Mouse (Mus musculus) G1E (cell line): Measurements from ENCODE around the gene Cap1. TPM values are rescaled to one million over a fixed set of nuclear protein-coding genes. Genes with fewer than 3 reads are reported as not detected.

Experiments used
- ATAC-seq: 2 replicates; pipeline ENCODE4 v1.8.0; 2016; ENCODE audit warnings: mild to moderate bottlenecking; ENCODE audit not compliant: insufficient number of reproducible peaks, poor library complexity, low FRiP score, severe bottlenecking; ENCODE audit errors: extremely low read depth
- DNase-seq: peaks from one replicate; pipeline ENCODE4 v3.0.0; 2012; ENCODE audit warnings: low spot score
- H3K27me3 ChIP-seq: 2 replicates; pipeline ENCODE4 v1.6.1; 2012; ENCODE audit warnings: mild to moderate bottlenecking, low read length, inconsistent platforms; ENCODE audit not compliant: insufficient read depth
- H3K36me3 ChIP-seq: replicated peaks from 2 replicates; pipeline ENCODE3; 2012; ENCODE audit warnings: mild to moderate bottlenecking, inconsistent platforms
- H3K4me1 ChIP-seq: 2 replicates; pipeline ENCODE4 v1.6.1; 2012; ENCODE audit warnings: low read depth, low read length, inconsistent platforms, mixed read lengths; ENCODE audit not compliant: insufficient read depth
- H3K4me3 ChIP-seq: 2 replicates; pipeline ENCODE4 v1.5.1; 2012; ENCODE audit warnings: low read depth, mild to moderate bottlenecking, inconsistent platforms, low read length, moderate library complexity, mixed read lengths
- H3K9me3 ChIP-seq: replicated peaks from 2 replicates; pipeline ENCODE4 v1.6.1; 2012; ENCODE audit warnings: inconsistent platforms
- CTCF ChIP-seq: IDR thresholded peaks from 2 replicates; pipeline ENCODE4 v1.5.1; 2012; ENCODE audit warnings: low read depth, low read length, inconsistent platforms, mixed read lengths
- GATA1 ChIP-seq: IDR thresholded peaks from 2 replicates; pipeline ENCODE4 v1.6.1; 2012; ENCODE audit warnings: borderline replicate concordance, low read length, inconsistent platforms, mixed read lengths
- GATA2 ChIP-seq: IDR thresholded peaks from 2 replicates; pipeline ENCODE4 v1.6.1; 2012; ENCODE audit warnings: low read depth, low read length, inconsistent platforms, borderline replicate concordance
- POLR2AphosphoS5 ChIP-seq: IDR thresholded peaks from 2 replicates; pipeline ENCODE4 v1.6.1; 2012; ENCODE audit warnings: low read depth, low read length, inconsistent platforms; ENCODE audit not compliant: insufficient replicate concordance
- TAL1 ChIP-seq: conservative IDR thresholded peaks from 2 replicates; pipeline ENCODE4 v1.6.1; 2012; ENCODE audit warnings: low read depth, low read length, inconsistent platforms, mixed read lengths
- polyA plus RNA-seq: library from polyadenylated mRNA; stranded (reverse); fragments of >175 nt; gene quantifications from 2 replicates; pipeline ENCODE4 v1.2.3, GENCODE M21; 2012
- total RNA-seq, 2 experiments: library from RNA; stranded (forward) in 1 of 2; stranded (reverse) in 1 of 2; fragments of 200-1000 nt in 1 of 2; fragments of >200 nt in 1 of 2; fragmentation: Nextera tagmentation in 1 of 2; gene quantifications; 2 replicates each; pipeline ENCODE4 v1.2.3; 2014 to 2017

Cap1 gene
- total and polyA plus RNA-seq, 3 experiments: 28.2 to 256 (median 186) TPM

GRCm38 (mm10) chr4:122816202-122816601, 69.7 kb downstream of the Cap1 start:
- no peaks in the 10 kb centered on the region for H3K9me3 ChIP-seq
- no peak for DNase-seq
- ATAC-seq: no peak

GRCm38 (mm10) chr4:122811824-122812223, 74.0 kb downstream of the Cap1 start:
- ATAC-seq (no peak), DNase-seq (no peak)
- no peaks in the 10 kb centered on the region for H3K4me1 ChIP-seq
- H3K4me3 ChIP-seq: no peak overlapping the region
- no peaks in the 10 kb centered on the region for H3K9me3 ChIP-seq
- TF ChIP-seq POLR2AphosphoS5 (no peak), GATA2 (no peak), TAL1 (no peak), CTCF (no peak), GATA1 (no peak)
- H3K36me3 ChIP-seq: no peaks in the 10 kb centered on the region
- no peaks in the 10 kb centered on the region for H3K27me3 ChIP-seq

More at GRCm38 (mm10) chr4:122816202-122816601, 69.7 kb downstream of the Cap1 start:
- Histone ChIP-seq H3K27me3 (no peaks in the 10 kb centered on the region), H3K4me3 (no peak overlapping the region), H3K36me3 (no peaks in the 10 kb centered on the region), H3K4me1 (no peaks in the 10 kb centered on the region)
- TF ChIP-seq GATA1 (no peak), TAL1 (no peak), GATA2 (no peak), POLR2AphosphoS5 (no peak), CTCF (no peak)

- Histone ChIP-seq H3K4me3 (no peak overlapping the region), H3K36me3 (no peaks in the 10 kb centered on the region), H3K4me1 (no peaks in the 10 kb centered on the region), H3K27me3 (no peaks in the 10 kb centered on the region), H3K9me3 (no peaks in the 10 kb centered on the region)
- TF ChIP-seq CTCF: no peak
- TF ChIP-seq GATA1: no peak
- TF ChIP-seq GATA2: no peak
- no peak for TF ChIP-seq POLR2AphosphoS5
- no peak for TF ChIP-seq TAL1
- no peak for DNase-seq
- no peak for ATAC-seq
Measured at GRCm38 (mm10) chr4:122811180-122811579, 74.7 kb downstream of the Cap1 start.

Other genes starting within 250 kb of the Cap1 start
- gene 9530002B09Rik, start 196.8 kb downstream of the Cap1 start, total RNA-seq (2014; fragmentation: Nextera tagmentation): not detected in 2 replicates
- gene 9530002B09Rik, start 196.8 kb downstream of the Cap1 start, total RNA-seq (2017): not detected in 2 replicates
- gene 9530002B09Rik, start 196.8 kb downstream of the Cap1 start, polyA plus RNA-seq: not detected in 2 replicates
- gene Ppt1, start 49.8 kb downstream of the Cap1 start, total RNA-seq (2014; fragmentation: Nextera tagmentation): 70.4 and 70.9 TPM in 2 replicates
- 52.0 and 56.7 TPM in 2 replicates for gene Ppt1, start 49.8 kb downstream of the Cap1 start, total RNA-seq (2017)
- gene Ppt1, start 49.8 kb downstream of the Cap1 start, polyA plus RNA-seq: 6.6 and 9.3 TPM in 2 replicates
- not detected in 2 replicates for gene Mfsd2a, start 75.1 kb upstream of the Cap1 start, total RNA-seq (2014; fragmentation: Nextera tagmentation)
- gene Mfsd2a, start 75.1 kb upstream of the Cap1 start, total RNA-seq (2017): 0.06 and 0.11 TPM in 2 replicates
- not detected in 2 replicates for gene Mfsd2a, start 75.1 kb upstream of the Cap1 start, polyA plus RNA-seq
- not detected in 2 replicates for gene Mycl, start 109.6 kb upstream of the Cap1 start, total RNA-seq (2014; fragmentation: Nextera tagmentation)
- gene Mycl, start 109.6 kb upstream of the Cap1 start, total RNA-seq (2017): 0.11 TPM in 1 of 2 replicates, not detected in the other
- not detected in 2 replicates for gene Mycl, start 109.6 kb upstream of the Cap1 start, polyA plus RNA-seq
- 23.6 and 24.4 TPM in 2 replicates for gene Trit1, start 130.5 kb upstream of the Cap1 start, total RNA-seq (2014; fragmentation: Nextera tagmentation)
- gene Trit1, start 130.5 kb upstream of the Cap1 start, total RNA-seq (2017): 24.4 and 26.4 TPM in 2 replicates
- 2.8 and 3.2 TPM in 2 replicates for gene Trit1, start 130.5 kb upstream of the Cap1 start, polyA plus RNA-seq
- not detected in 2 replicates for gene Bmp8b, start 219.1 kb upstream of the Cap1 start, total RNA-seq (2014; fragmentation: Nextera tagmentation)
- 0.05 TPM in 1 of 2 replicates, not detected in the other for gene Bmp8b, start 219.1 kb upstream of the Cap1 start, total RNA-seq (2017)
- not detected in 2 replicates for gene Bmp8b, start 219.1 kb upstream of the Cap1 start, polyA plus RNA-seq
- not detected in 2 replicates for gene Oxct2b, start 230.2 kb upstream of the Cap1 start, total RNA-seq (2014; fragmentation: Nextera tagmentation)
- not detected in 2 replicates for gene Oxct2b, start 230.2 kb upstream of the Cap1 start, total RNA-seq (2017)
- gene Oxct2b, start 230.2 kb upstream of the Cap1 start, polyA plus RNA-seq: 0.02 TPM in 1 of 2 replicates, not detected in the other